Mouse (Mus musculus) olfactory bulb, adult 2 months (tissue): ENCODE measurements around the gene Tle2. TPM values are rescaled to one million over a fixed set of nuclear protein-coding genes. Genes with fewer than 3 reads are reported as not detected.
A peak's percentile ranks its signal among the peaks of the same experiment; 100 is the strongest.

ENCODE experiments used
- H3K27ac ChIP-seq: fragments of 200-500 bp; 2 replicates; pipeline ENCODE4 v1.5.1; 2012; ENCODE audit warnings: low read depth, low read length; ENCODE audit not compliant: insufficient read depth
- H3K4me1 ChIP-seq: fragments of 200-500 bp; 2 replicates; pipeline ENCODE4 v1.6.1; 2012; ENCODE audit warnings: low read length; ENCODE audit not compliant: control insufficient read depth, insufficient read depth
- H3K4me3 ChIP-seq: fragments of 200-500 bp; 2 replicates; pipeline ENCODE4 v1.5.1; 2012; ENCODE audit warnings: mild to moderate bottlenecking, low read depth, low read length, moderate library complexity; ENCODE audit not compliant: insufficient read depth
- CTCF ChIP-seq: fragments of 200-500 bp; IDR thresholded peaks from 2 replicates; pipeline ENCODE4 v1.5.1; 2012; ENCODE audit warnings: low read depth, mild to moderate bottlenecking, low read length, moderate library complexity; ENCODE audit not compliant: insufficient read depth
- POLR2A ChIP-seq: fragments of 200-500 bp; IDR thresholded peaks from 2 replicates; pipeline ENCODE4 v1.6.1; 2012; ENCODE audit warnings: mild to moderate bottlenecking, low read depth, low read length, moderate library complexity; ENCODE audit not compliant: insufficient read depth
- WGBS: fragments of 180-500 bp; shearing (Covaris S2); methylation state at CpG from one replicate; pipeline ENCODE4 v1.1.7; 2018; 5-methylcytosine and 5-hydroxymethylcytosine counted together
- polyA plus RNA-seq: library from polyadenylated mRNA; stranded (reverse); fragments of >200 nt; gene quantifications from 2 replicates; pipeline ENCODE4 v1.2.4, GENCODE M21; 2012; ENCODE audit warnings: low replicate concordance; ENCODE audit not compliant: missing spikeins, insufficient read depth, insufficient read length

The Tle2 gene
- polyA plus RNA-seq, 1 experiment = not detected

GRCm38 (mm10) chr10:81570831-81571500, 3.4 kb upstream of the Tle2 start:
- H3K27ac ChIP-seq = peak overlapping the region; percentile 27; the same call in 1 of the 2 replicates
- TF ChIP-seq POLR2A (no peak), CTCF (no peak)
- H3K4me3 ChIP-seq = peak overlapping the region; percentile 53
- under 1% methylated on average over 34 of the region's 34 CpGs for WGBS
- peaks cover 55% of the 10 kb centered on the region for H3K4me1 ChIP-seq

- peak overlapping the region; percentile 53 for H3K4me3 ChIP-seq
- 0 out of 2 replicates have a peak, but pooled peaks have one; percentile 8 for TF ChIP-seq CTCF
- TF ChIP-seq POLR2A = no peak
- under 1% methylated on average over 18 of the region's 18 CpGs for WGBS
- H3K27ac ChIP-seq = peak overlapping the region; percentile 27; the same call in 1 of the 2 replicates
- peaks cover 59% of the 10 kb centered on the region for H3K4me1 ChIP-seq
Measured at GRCm38 (mm10) chr10:81571501-81571876, 2.9 kb upstream of the Tle2 start.

- Histone ChIP-seq H3K4me1 (peaks cover 63% of the 10 kb centered on the region), H3K4me3 (peak overlapping the region; percentile 20; the same call in 1 of the 2 replicates), H3K27ac (no peak overlapping the region)
- 23% methylated on average over 9 of the region's 9 CpGs for WGBS
- TF ChIP-seq POLR2A (no peak), CTCF (no peak)
Measured at GRCm38 (mm10) chr10:81572133-81572671, 2.2 kb upstream of the Tle2 start.

GRCm38 (mm10) chr10:81572975-81573374, 1.4 kb upstream of the Tle2 start:
- no peak overlapping the region for H3K27ac ChIP-seq
- no peak overlapping the region for H3K4me3 ChIP-seq
- 36% methylated on average over 9 of the region's 9 CpGs for WGBS
- H3K4me1 ChIP-seq = peaks cover 67% of the 10 kb centered on the region
- TF ChIP-seq CTCF (no peak), POLR2A (no peak)

GRCm38 (mm10) chr10:81575208-81575631, 859 bp downstream of the Tle2 start:
- no peak overlapping the region for H3K27ac ChIP-seq
- H3K4me1 ChIP-seq = peaks cover 54% of the 10 kb centered on the region
- WGBS = under 1% methylated on average over 30 of the region's 30 CpGs
- peak overlapping the region; percentile 59 for H3K4me3 ChIP-seq
- peak; percentile 49; the same call in 1 of the 2 replicates for TF ChIP-seq POLR2A
- no peak for TF ChIP-seq CTCF

GRCm38 (mm10) chr10:81575695-81576094, 1.3 kb downstream of the Tle2 start:
- TF ChIP-seq POLR2A (no peak), CTCF (no peak)
- WGBS = 1% methylated on average over 6 of the region's 6 CpGs
- Histone ChIP-seq H3K4me3 (peak overlapping the region; percentile 59), H3K27ac (no peak overlapping the region), H3K4me1 (peaks cover 54% of the 10 kb centered on the region)

- WGBS = 77% methylated on average over 4 of the region's 4 CpGs
- Histone ChIP-seq H3K27ac (no peak overlapping the region), H3K4me1 (peaks cover 45% of the 10 kb centered on the region), H3K4me3 (no peak overlapping the region)
- TF ChIP-seq POLR2A (no peak), CTCF (no peak)
Measured at GRCm38 (mm10) chr10:81579967-81580366, 5.6 kb downstream of the Tle2 start.

- Histone ChIP-seq H3K4me3 (no peak overlapping the region), H3K4me1 (peaks cover 42% of the 10 kb centered on the region), H3K27ac (no peak overlapping the region)
- 57% methylated on average over 25 of the region's 25 CpGs for WGBS
- TF ChIP-seq CTCF (no peak), POLR2A (no peak)
Measured at GRCm38 (mm10) chr10:81580441-81581070, 6.2 kb downstream of the Tle2 start.

GRCm38 (mm10) chr10:81583347-81583746, 9.0 kb downstream of the Tle2 start:
- H3K4me1 ChIP-seq = peaks cover 26% of the 10 kb centered on the region
- H3K27ac ChIP-seq = no peak overlapping the region
- 64% methylated on average over 6 of the region's 6 CpGs for WGBS
- H3K4me3 ChIP-seq = no peak overlapping the region
- TF ChIP-seq CTCF = no peak
- no peak for TF ChIP-seq POLR2A
